Mouse (Mus musculus) neural tube, embryonic 10.5 days (tissue): ENCODE results near the gene Stim2.

Experiments used
- DNase-seq: peaks from one replicate; pipeline ENCODE4 v3.0.0-alpha.2; 2017; ENCODE audit warnings: low spot score; ENCODE audit errors: extremely low spot score

Gene Stim2

DNA sequence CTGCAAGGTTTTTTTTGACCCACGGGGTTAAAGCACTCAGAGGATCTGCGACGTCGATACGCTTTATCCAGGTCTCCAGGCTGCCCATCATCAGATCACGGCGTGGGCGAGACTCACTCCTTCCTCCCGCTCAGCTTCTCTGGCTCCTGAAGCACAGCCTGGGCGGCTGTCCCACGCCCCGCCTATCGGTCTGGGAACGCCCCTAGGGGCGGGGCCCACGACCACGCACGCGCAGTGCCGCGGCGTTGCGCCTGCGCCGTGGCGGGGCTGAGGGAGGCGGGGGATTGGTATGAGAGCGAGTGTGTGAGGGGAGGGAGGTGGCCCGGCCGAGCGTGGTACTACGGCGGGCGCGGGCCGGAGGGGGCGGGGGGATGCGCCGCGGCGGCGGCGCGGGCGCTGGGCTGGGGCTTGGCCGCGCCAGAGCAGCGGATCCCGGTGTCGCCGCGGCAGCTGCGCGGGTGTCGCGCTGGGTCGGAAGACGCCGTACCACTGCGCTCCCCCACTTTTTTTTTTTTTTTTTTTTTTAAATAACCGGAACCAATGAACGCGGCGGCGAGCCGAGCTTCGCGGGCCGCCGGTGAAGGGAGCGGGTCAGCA is at the start of gene Stim2:
TSS of gene Stim2 (plus strand) at position 354 of the 597 bp plus-strand sequence.
- DNase-seq, result peak; percentile 96

- DNase-seq, result no peak
Measured at GRCm38 (mm10) chr5:53948606-53949266, 49.6 kb upstream of the Stim2 start.

GRCm38 (mm10) chr5:53950189-53950588 is 48.1 kb upstream of the Stim2 start:
- DNase-seq, result no peak

GRCm38 (mm10) chr5:53953216-53953615 is 45.1 kb upstream of the Stim2 start:
- DNase-seq, result no peak

- DNase-seq, result no peak
Measured at GRCm38 (mm10) chr5:53953797-53954196, 44.5 kb upstream of the Stim2 start.

GRCm38 (mm10) chr5:53955966-53956365 is 42.3 kb upstream of the Stim2 start:
- DNase-seq, result no peak

- DNase-seq, result no peak
Measured at GRCm38 (mm10) chr5:53956396-53957314, 41.6 kb upstream of the Stim2 start.

GRCm38 (mm10) chr5:53957348-53957747 is 41.0 kb upstream of the Stim2 start:
- no peak for DNase-seq

DNA sequence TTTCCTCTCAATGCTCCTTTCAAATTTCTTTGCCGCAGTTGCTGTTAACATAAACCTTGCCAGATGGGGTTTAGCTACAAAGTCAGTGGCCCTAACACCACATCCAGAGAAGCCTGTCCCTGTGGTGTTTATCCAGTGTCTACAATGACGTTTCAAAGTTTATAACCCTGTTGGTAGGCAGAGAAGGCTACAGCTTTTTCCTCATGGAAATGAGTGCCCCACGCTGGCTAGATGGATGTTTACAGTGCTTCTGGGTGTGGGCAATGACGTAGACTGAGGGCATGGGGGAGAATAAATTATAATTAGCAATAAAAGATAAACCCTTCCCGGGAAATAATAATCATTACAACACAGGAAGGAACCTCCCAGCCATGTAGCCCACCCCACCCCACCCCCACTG is 37.1 kb upstream of the Stim2 start:
- DNase-seq, result no peak

GRCm38 (mm10) chr5:53961830-53962515 is 36.3 kb upstream of the Stim2 start:
- DNase-seq, result no peak

DNA sequence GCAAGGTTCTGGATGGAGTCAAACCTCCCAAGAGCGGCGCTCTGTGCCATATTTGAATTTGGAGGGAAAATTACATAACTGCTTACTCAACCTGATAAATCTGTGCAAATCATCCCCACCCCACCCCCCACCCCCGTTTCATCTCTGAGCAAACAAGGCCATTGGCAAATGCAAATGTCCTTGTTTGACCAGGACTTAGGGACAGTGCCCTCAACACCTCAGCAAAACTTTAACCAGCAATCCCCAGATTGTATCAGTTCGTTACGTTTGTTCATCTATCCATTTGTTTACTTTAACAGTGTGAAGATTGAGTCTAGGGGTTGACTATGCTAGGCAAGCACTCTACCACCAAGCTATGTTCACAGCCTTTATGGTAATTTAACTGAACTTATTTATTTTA is 32.6 kb upstream of the Stim2 start:
- DNase-seq, result no peak

- DNase-seq, result no peak
Measured at GRCm38 (mm10) chr5:53967560-53967959, 30.7 kb upstream of the Stim2 start.

- DNase-seq, result no peak
Measured at GRCm38 (mm10) chr5:53970178-53970577, 28.1 kb upstream of the Stim2 start.

- no peak for DNase-seq
Measured at GRCm38 (mm10) chr5:53971201-53971600, 27.1 kb upstream of the Stim2 start.

DNA sequence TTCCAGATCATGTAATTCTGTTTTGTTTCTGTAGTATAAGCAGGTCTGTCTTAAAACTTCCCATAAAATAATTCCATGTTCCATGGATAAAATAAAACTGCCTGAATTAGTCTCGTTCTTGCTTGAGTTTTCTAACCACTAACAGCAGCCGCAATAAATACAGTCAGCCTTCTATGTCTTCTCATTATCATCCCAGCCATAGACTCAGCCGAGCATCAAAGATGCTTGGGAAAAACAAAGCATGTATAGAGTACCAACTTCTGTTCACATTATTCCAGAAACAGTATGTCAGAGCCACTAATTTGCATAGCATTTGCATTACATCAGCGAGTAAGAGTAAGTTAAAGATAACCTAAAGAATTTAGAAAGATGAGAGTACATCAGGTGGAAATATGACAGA is 25.4 kb upstream of the Stim2 start:
- DNase-seq, result no peak

GRCm38 (mm10) chr5:53976497-53976896 is 21.8 kb upstream of the Stim2 start:
- DNase-seq, result no peak

GRCm38 (mm10) chr5:53977060-53977459 is 21.2 kb upstream of the Stim2 start:
- DNase-seq, result no peak

- no peak for DNase-seq
Measured at GRCm38 (mm10) chr5:53983358-53983757, 14.9 kb upstream of the Stim2 start.

GRCm38 (mm10) chr5:53985632-53986031 is 12.7 kb upstream of the Stim2 start:
- DNase-seq, result no peak

DNA sequence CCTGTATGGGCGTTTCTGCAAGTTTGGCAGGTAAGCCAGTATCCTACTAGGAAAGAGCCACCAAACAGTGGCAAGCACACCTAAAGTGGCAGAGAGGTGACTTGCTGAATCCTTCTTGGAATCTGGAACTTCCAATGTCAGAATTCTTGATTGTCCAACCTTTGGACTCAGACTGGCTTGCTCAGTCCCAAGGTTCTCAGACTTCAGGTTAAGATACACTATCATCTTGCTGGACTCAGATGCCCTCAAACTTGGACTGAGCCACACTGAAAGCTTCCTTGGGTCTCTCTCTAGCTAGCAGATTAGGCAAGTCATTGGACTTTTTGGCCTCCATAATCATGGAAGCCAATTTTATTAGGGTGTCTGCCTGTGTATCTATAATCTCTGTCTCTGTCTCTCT is 10.8 kb upstream of the Stim2 start:
- no peak for DNase-seq

DNA sequence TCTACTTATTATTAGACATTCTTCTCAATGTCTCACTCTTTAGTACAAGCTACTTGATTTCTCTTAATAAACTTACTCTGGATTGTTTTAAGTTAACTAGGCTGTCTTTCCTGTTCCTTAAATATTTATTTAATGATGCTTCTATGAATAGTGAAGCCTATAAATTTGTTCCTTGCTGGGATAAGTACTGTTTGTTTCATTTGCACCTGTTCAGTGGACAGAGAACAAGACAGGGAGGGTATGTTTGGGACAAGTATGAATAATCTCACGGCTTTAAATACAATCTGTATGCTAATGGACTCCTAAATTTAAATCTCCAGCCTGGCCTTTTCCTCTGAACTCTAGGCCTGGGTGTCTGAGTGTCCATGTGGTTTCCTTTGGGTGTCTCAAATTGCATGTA is 10.2 kb upstream of the Stim2 start:
- DNase-seq, result no peak

DNA sequence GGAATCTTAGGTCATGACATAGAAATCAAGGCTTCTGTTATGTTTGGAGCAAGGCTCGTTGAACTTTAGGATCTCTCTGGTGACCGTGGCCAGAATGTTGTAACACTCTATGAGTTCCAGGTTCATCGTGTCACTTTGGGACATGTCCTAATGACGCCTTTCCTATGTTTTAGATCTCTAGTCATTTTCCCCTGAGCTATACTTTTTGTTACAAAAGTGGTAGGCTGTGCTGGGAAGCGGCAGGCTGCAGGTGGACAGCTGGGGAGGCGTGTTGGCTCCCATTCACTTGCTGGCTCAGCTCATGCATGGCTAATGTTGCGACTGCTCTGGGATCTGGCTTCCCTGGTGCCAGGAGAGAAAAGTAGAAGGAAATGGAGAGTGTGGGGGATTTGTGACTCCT is 5.7 kb upstream of the Stim2 start:
- DNase-seq, result no peak
